Mouse (Mus musculus): ENCODE measurements at regions not wholly inside any gene's neighbourhood (a gene's known extent, or its start where the extent isn't known, plus 50 kb on each side); places are given as distances from the start of the nearest gene placed in this dataset.

GRCm38 (mm10) chr13:46222031-46222430 is 51.5 kb upstream of the Stmnd1 start:
- peak; percentile 35 for DNase-seq (ENCODE audit: low spot score)
- Histone ChIP-seq H3K27ac (replicated peaks; ENCODE audit: low read depth, low read length) (no peak overlapping the region), H3K9me3 (ENCODE audit: control insufficient read depth, low read length) (no peaks in the 10 kb centered on the region), H3K4me1 (ENCODE audit: control insufficient read depth, insufficient read depth, low read length) (peaks cover 19% of the 10 kb centered on the region), H3K36me3 (ENCODE audit: control insufficient read depth, insufficient read depth, low read length) (no peaks in the 10 kb centered on the region), H3K4me3 (ENCODE audit: low read depth, low read length) (no peak overlapping the region), H3K4me2 (ENCODE audit: low read depth, low read length) (no peak overlapping the region), H3K27me3 (replicated peaks; ENCODE audit: control insufficient read depth, insufficient read depth, low read length) (no peaks in the 10 kb centered on the region), H3K9ac (ENCODE audit: low read depth, low read length) (no peak overlapping the region)
- WGBS, result 54% methylated on average over 7 of the region's 7 CpGs
- ATAC-seq (ENCODE audit: low read depth), result no peak

GRCm38 (mm10) chr13:46218101-46218701 is 55.3 kb upstream of the Stmnd1 start:
- WGBS, result 39% methylated on average over 20 of the region's 20 CpGs
- Histone ChIP-seq H3K4me2 (ENCODE audit: low read depth, low read length) (peak overlapping the region; percentile 49), H3K4me1 (ENCODE audit: control insufficient read depth, insufficient read depth, low read length) (peaks cover 23% of the 10 kb centered on the region), H3K9ac (ENCODE audit: low read depth, low read length) (no peak overlapping the region), H3K9me3 (ENCODE audit: control insufficient read depth, low read length) (no peaks in the 10 kb centered on the region), H3K36me3 (ENCODE audit: control insufficient read depth, insufficient read depth, low read length) (no peaks in the 10 kb centered on the region), H3K27ac (replicated peaks; ENCODE audit: low read depth, low read length) (peak overlapping the region; percentile 6), H3K4me3 (ENCODE audit: low read depth, low read length) (peak overlapping the region; percentile 18; the same call in 1 of the 2 replicates), H3K27me3 (replicated peaks; ENCODE audit: control insufficient read depth, insufficient read depth, low read length) (no peaks in the 10 kb centered on the region)
- peak; percentile 93 for DNase-seq (ENCODE audit: low spot score)
- ATAC-seq (ENCODE audit: low read depth), result peak; percentile 84

GRCm38 (mm10) chr13:46216954-46217838 is 56.3 kb upstream of the Stmnd1 start:
- Histone ChIP-seq H3K9me3 (ENCODE audit: control insufficient read depth, low read length) (no peaks in the 10 kb centered on the region), H3K9ac (ENCODE audit: low read depth, low read length) (no peak overlapping the region), H3K4me1 (ENCODE audit: control insufficient read depth, insufficient read depth, low read length) (peaks cover 23% of the 10 kb centered on the region), H3K4me3 (ENCODE audit: low read depth, low read length) (no peak overlapping the region), H3K36me3 (ENCODE audit: control insufficient read depth, insufficient read depth, low read length) (no peaks in the 10 kb centered on the region), H3K27me3 (replicated peaks; ENCODE audit: control insufficient read depth, insufficient read depth, low read length) (no peaks in the 10 kb centered on the region), H3K27ac (replicated peaks; ENCODE audit: low read depth, low read length) (peak overlapping the region; percentile 6; the same call in 1 of the 2 replicates), H3K4me2 (ENCODE audit: low read depth, low read length) (peak overlapping the region; percentile 49)
- peak; percentile 55 for DNase-seq (ENCODE audit: low spot score)
- 55% methylated on average over 9 of the region's 9 CpGs for WGBS
- no peak for ATAC-seq (ENCODE audit: low read depth)

- no peak for ATAC-seq (ENCODE audit: low read depth)
- Histone ChIP-seq H3K9me3 (ENCODE audit: control insufficient read depth, low read length) (no peaks in the 10 kb centered on the region), H3K4me2 (ENCODE audit: low read depth, low read length) (no peak overlapping the region)
Observed at GRCm38 (mm10) chr13:46203551-46203950, 70.0 kb upstream of the Stmnd1 start.

GRCm38 (mm10) chr13:46202586-46202985 is 70.9 kb upstream of the Stmnd1 start:
- H3K27me3 ChIP-seq (replicated peaks; ENCODE audit: control insufficient read depth, insufficient read depth, low read length), result no peaks in the 10 kb centered on the region
- H3K36me3 ChIP-seq (ENCODE audit: control insufficient read depth, insufficient read depth, low read length), result no peaks in the 10 kb centered on the region
- ATAC-seq (ENCODE audit: low read depth), result no peak
- H3K4me3 ChIP-seq (ENCODE audit: low read depth, low read length), result no peak overlapping the region
- no peak overlapping the region for H3K9ac ChIP-seq (ENCODE audit: low read depth, low read length)
- H3K4me1 ChIP-seq (ENCODE audit: control insufficient read depth, insufficient read depth, low read length), result peaks cover 7% of the 10 kb centered on the region; the same call in 1 of the 2 replicates
- 90% methylated on average over 6 of the region's 6 CpGs for WGBS
- H3K4me2 ChIP-seq (ENCODE audit: low read depth, low read length), result no peak overlapping the region
- H3K9me3 ChIP-seq (ENCODE audit: control insufficient read depth, low read length), result no peaks in the 10 kb centered on the region
- DNase-seq (ENCODE audit: low spot score), result no peak
- H3K27ac ChIP-seq (replicated peaks; ENCODE audit: low read depth, low read length), result no peak overlapping the region

More at GRCm38 (mm10) chr13:46203551-46203950, 70.0 kb upstream of the Stmnd1 start:
- Histone ChIP-seq H3K27ac (replicated peaks; ENCODE audit: low read depth, low read length) (no peak overlapping the region), H3K27me3 (replicated peaks; ENCODE audit: control insufficient read depth, insufficient read depth, low read length) (no peaks in the 10 kb centered on the region), H3K9ac (ENCODE audit: low read depth, low read length) (no peak overlapping the region), H3K36me3 (ENCODE audit: control insufficient read depth, insufficient read depth, low read length) (no peaks in the 10 kb centered on the region), H3K4me3 (ENCODE audit: low read depth, low read length) (no peak overlapping the region), H3K4me1 (ENCODE audit: control insufficient read depth, insufficient read depth, low read length) (peaks cover 7% of the 10 kb centered on the region; the same call in 1 of the 2 replicates)
- 76% methylated on average over 3 of the region's 3 CpGs for WGBS
- no peak for DNase-seq (ENCODE audit: low spot score)

GRCm38 (mm10) chr13:46201029-46201599 is 72.4 kb upstream of the Stmnd1 start:
- H3K27me3 ChIP-seq (replicated peaks; ENCODE audit: control insufficient read depth, insufficient read depth, low read length), result no peaks in the 10 kb centered on the region
- H3K27ac ChIP-seq (replicated peaks; ENCODE audit: low read depth, low read length), result no peak overlapping the region
- H3K4me2 ChIP-seq (ENCODE audit: low read depth, low read length), result no peak overlapping the region
- 0 out of 2 replicates have a peak, but pooled peaks have one; percentile 57 for ATAC-seq (ENCODE audit: low read depth)
- H3K9me3 ChIP-seq (ENCODE audit: control insufficient read depth, low read length), result 0 out of 2 replicates have a peak, but pooled peaks cover 3% of the 10 kb centered on the region
- DNase-seq (ENCODE audit: low spot score), result peak; percentile 78
- no peak overlapping the region for H3K9ac ChIP-seq (ENCODE audit: low read depth, low read length)
- no peak overlapping the region for H3K4me3 ChIP-seq (ENCODE audit: low read depth, low read length)
- peaks cover 7% of the 10 kb centered on the region; the same call in 1 of the 2 replicates for H3K4me1 ChIP-seq (ENCODE audit: control insufficient read depth, insufficient read depth, low read length)
- 52% methylated on average over 14 of the region's 14 CpGs for WGBS
- no peaks in the 10 kb centered on the region for H3K36me3 ChIP-seq (ENCODE audit: control insufficient read depth, insufficient read depth, low read length)

- H3K27me3 ChIP-seq (replicated peaks; ENCODE audit: control insufficient read depth, insufficient read depth, low read length), result no peaks in the 10 kb centered on the region
- 0 out of 2 replicates have a peak, but pooled peaks cover 3% of the 10 kb centered on the region for H3K9me3 ChIP-seq (ENCODE audit: control insufficient read depth, low read length)
- DNase-seq (ENCODE audit: low spot score), result no peak
- no peak overlapping the region for H3K27ac ChIP-seq (replicated peaks; ENCODE audit: low read depth, low read length)
- no peak overlapping the region for H3K4me2 ChIP-seq (ENCODE audit: low read depth, low read length)
- 81% methylated on average over 1 of the region's 1 CpGs for WGBS
- H3K4me1 ChIP-seq (ENCODE audit: control insufficient read depth, insufficient read depth, low read length), result no peaks in the 10 kb centered on the region
- no peak overlapping the region for H3K4me3 ChIP-seq (ENCODE audit: low read depth, low read length)
- H3K36me3 ChIP-seq (ENCODE audit: control insufficient read depth, insufficient read depth, low read length), result no peaks in the 10 kb centered on the region
- H3K9ac ChIP-seq (ENCODE audit: low read depth, low read length), result no peak overlapping the region
- no peak for ATAC-seq (ENCODE audit: low read depth)
Observed at GRCm38 (mm10) chr13:46193131-46193530, 80.4 kb upstream of the Stmnd1 start.

GRCm38 (mm10) chr13:46189726-46190125 is 83.8 kb upstream of the Stmnd1 start:
- DNase-seq (ENCODE audit: low spot score), result no peak
- H3K9ac ChIP-seq (ENCODE audit: low read depth, low read length), result no peak overlapping the region

More at GRCm38 (mm10) chr13:46189726-46190125, 83.8 kb upstream of the Stmnd1 start:
- no peaks in the 10 kb centered on the region for H3K36me3 ChIP-seq (ENCODE audit: control insufficient read depth, insufficient read depth, low read length)
- H3K4me1 ChIP-seq (ENCODE audit: control insufficient read depth, insufficient read depth, low read length), result no peaks in the 10 kb centered on the region
- H3K27me3 ChIP-seq (replicated peaks; ENCODE audit: control insufficient read depth, insufficient read depth, low read length), result no peaks in the 10 kb centered on the region
- WGBS, result 72% methylated on average over 2 of the region's 2 CpGs
- H3K4me3 ChIP-seq (ENCODE audit: low read depth, low read length), result no peak overlapping the region
- no peak for ATAC-seq (ENCODE audit: low read depth)
- no peak overlapping the region for H3K27ac ChIP-seq (replicated peaks; ENCODE audit: low read depth, low read length)
- H3K4me2 ChIP-seq (ENCODE audit: low read depth, low read length), result no peak overlapping the region
- no peaks in the 10 kb centered on the region for H3K9me3 ChIP-seq (ENCODE audit: control insufficient read depth, low read length)
